Mouse (Mus musculus): Measurements from ENCODE around the gene Chm. TPM values are rescaled to one million over a fixed set of nuclear protein-coding genes. Genes with fewer than 3 reads are reported as not detected.
"Not testable (repeated sequence)": the region's sequence is repeated elsewhere in the genome, so short reads cannot be mapped to it uniquely, and the experiment has no call there.

Gene Chm
- polyA plus RNA-seq (2012; rRNA removed): 0.25 and 0.67 TPM in 2 replicates

DNA sequence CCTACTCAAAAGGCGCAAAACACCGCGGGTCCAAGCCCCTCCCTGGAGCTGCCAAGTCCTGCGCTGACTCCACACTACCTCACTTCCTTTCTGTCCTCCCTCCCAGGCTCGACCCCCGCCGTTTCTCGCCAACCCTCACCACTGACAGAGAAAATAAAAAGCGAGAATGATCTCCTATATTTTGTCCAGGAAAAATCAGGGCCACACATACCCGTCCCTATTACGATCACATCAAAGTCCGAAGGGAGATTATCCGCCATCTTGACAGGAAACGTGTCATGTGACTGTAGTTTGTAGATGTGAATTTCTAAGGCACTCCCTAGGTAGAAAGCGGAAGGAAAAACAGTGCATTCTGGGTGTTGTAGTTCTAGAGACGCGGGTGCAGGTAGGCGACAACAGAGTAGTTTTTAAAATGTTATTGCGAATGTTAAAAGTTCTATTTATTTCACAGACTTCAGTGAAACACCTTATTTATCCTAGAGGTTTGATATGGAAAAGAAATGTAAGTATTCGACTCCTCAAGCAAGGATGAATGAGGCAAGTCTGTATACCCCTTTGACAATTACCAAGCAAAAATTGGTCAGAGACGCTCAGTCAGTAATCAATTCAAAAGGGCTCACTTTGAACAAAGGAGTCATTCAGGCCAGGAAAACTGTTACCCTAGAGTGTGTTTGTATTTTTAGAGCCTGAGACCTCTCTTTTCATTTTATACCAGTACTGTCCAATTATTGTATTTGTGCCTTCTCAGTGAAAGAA is at the start of gene Chm:
Chm (minus strand) TSS at position 288 of the 756 bp plus-strand sequence.
- TF ChIP-seq CTCF (IDR thresholded peaks at IDR 0.05; ENCODE audit: control insufficient read depth, insufficient read depth, insufficient replicate concordance, low read depth, low read length): no peak
- no peak for TF ChIP-seq POLR2A (IDR thresholded peaks at IDR 0.05; ENCODE audit: control insufficient read depth, low read depth, low read length)
- Histone ChIP-seq H3K27me3 (ENCODE audit: control insufficient read depth, insufficient read depth, low read length) (no peaks in the 10 kb centered on the region), H3K27ac (ENCODE audit: control insufficient read depth, insufficient read depth, low read depth, low read length) (peak within 1 kb of the TSS; percentile 71), H3K4me1 (ENCODE audit: control insufficient read depth, insufficient read depth, low read length) (no peaks in the 10 kb centered on the region), H3K36me3 (ENCODE audit: control insufficient read depth, insufficient read depth, low read length) (no peaks in the 10 kb centered on the region), H3K4me3 (ENCODE audit: control insufficient read depth, low read depth, low read length) (peak within 1 kb of the TSS; percentile 91)

DNA sequence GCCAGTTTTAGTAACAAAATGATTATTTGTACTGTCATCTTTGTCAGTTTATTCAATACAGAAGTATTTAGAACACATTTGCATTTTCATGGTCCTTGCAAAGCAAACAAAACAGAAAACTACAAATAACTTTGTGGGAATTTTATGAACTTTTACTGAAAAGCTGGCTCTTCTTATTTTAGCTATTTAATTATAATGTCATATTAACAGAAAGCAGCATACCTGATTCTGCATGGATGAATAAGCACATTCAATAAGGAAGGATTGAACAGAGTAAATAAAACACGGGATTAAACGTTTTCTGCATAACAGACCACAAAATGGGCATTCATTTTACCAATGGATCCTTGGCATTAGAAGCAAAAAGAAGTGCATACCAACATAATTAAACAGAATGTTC is 8.6 kb upstream of the Chm start:
- no peaks in the 10 kb centered on the region for H3K4me1 ChIP-seq (ENCODE audit: control insufficient read depth, insufficient read depth, low read length)
- no peaks in the 10 kb centered on the region for H3K27me3 ChIP-seq (ENCODE audit: control insufficient read depth, insufficient read depth, low read length)
- no peak for TF ChIP-seq CTCF (IDR thresholded peaks at IDR 0.05; ENCODE audit: control insufficient read depth, insufficient read depth, insufficient replicate concordance, low read depth, low read length)
- H3K27ac ChIP-seq (ENCODE audit: control insufficient read depth, insufficient read depth, low read depth, low read length): no peak overlapping the region
- no peak overlapping the region for H3K4me3 ChIP-seq (ENCODE audit: control insufficient read depth, low read depth, low read length)
- H3K36me3 ChIP-seq (ENCODE audit: control insufficient read depth, insufficient read depth, low read length): no peaks in the 10 kb centered on the region

DNA sequence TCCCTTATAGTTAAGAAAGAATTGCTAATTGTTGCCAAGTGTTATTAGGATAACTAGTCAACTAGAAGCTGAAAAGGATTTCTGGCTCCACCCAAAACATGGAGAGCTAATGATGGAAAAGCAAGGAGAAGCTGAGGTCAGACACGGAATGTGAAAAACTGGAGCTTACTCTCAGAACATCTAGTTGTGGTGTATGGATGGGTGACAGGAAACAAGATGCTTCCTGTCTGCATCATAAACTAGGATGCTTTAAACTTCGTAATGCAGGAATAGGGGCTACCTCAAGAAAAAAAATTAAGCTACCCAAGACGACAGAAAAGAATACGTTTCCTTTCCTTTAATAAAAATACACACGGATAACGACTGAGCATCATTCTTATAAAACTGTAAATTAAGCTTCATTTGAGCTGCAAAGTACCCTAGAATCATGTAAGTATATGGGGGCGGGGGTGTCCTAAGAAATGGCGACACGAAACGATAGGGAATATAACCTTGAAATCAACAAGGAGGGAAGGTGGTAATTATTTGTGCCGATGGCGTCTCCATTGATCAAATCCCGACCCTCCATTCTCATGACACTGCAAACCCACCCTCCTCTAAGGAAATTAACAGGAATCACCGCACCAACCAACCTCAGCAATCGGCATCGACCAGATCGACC is 618 bp downstream of the Chm start:
- TF ChIP-seq POLR2A (IDR thresholded peaks at IDR 0.05; ENCODE audit: control insufficient read depth, low read depth, low read length): no peak
- no peak for TF ChIP-seq CTCF (IDR thresholded peaks at IDR 0.05; ENCODE audit: control insufficient read depth, insufficient read depth, insufficient replicate concordance, low read depth, low read length)
- Histone ChIP-seq H3K36me3 (ENCODE audit: control insufficient read depth, insufficient read depth, low read length) (no peaks in the 10 kb centered on the region), H3K4me1 (ENCODE audit: control insufficient read depth, insufficient read depth, low read length) (no peaks in the 10 kb centered on the region), H3K27me3 (ENCODE audit: control insufficient read depth, insufficient read depth, low read length) (no peaks in the 10 kb centered on the region), H3K4me3 (ENCODE audit: control insufficient read depth, low read depth, low read length) (peak overlapping the region; percentile 91), H3K27ac (ENCODE audit: control insufficient read depth, insufficient read depth, low read depth, low read length) (peak overlapping the region; percentile 71)

DNA sequence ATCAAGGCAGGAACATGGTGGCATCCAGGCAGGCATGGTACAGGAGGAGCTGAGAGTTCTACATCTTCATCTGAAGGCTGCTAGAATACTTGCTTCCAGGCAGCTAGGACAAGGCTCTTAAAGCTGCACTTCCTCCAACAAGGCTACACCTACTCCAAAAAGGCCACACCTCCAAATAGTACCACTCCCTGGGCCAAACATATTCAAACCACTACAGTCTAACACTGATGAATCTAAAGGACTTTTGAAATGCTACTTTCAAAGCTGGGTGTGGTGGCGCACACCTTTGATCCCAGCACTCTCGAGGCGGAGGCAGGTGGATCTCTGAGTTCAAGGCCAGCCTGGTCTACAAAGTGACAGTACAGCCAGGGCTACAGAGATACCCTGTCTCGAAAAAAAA is 4.5 kb downstream of the Chm start:
- H3K4me3 ChIP-seq (ENCODE audit: control insufficient read depth, low read depth, low read length); H3K27ac ChIP-seq (ENCODE audit: control insufficient read depth, insufficient read depth, low read depth, low read length); H3K4me1 ChIP-seq (ENCODE audit: control insufficient read depth, insufficient read depth, low read length); H3K36me3 ChIP-seq (ENCODE audit: control insufficient read depth, insufficient read depth, low read length); H3K27me3 ChIP-seq (ENCODE audit: control insufficient read depth, insufficient read depth, low read length): not testable (repeated sequence)

DNA sequence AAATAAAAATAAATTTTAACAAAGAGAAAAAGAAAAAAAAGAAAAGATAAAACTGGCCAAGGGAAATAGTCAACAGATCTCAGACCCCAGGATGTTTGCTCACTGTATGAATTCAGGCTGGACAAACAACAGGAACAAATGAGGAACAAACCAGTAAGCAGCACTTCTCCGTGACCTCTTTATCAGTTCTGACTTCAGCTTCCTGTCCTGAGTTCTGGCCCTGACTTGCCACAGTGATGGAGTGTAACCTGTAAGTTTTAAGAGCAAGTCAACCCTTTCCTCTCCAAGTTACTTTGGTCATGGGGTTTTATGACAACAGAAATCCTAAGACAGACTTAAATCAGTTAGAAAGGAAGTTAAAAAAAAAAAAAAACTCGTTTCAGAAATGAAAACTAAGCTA is 12.6 kb downstream of the Chm start:
- Histone ChIP-seq H3K4me3 (ENCODE audit: control insufficient read depth, low read depth, low read length) (no peak overlapping the region), H3K27ac (ENCODE audit: control insufficient read depth, insufficient read depth, low read depth, low read length) (no peak overlapping the region), H3K4me1 (ENCODE audit: control insufficient read depth, insufficient read depth, low read length) (no peaks in the 10 kb centered on the region), H3K36me3 (ENCODE audit: control insufficient read depth, insufficient read depth, low read length) (no peaks in the 10 kb centered on the region), H3K27me3 (ENCODE audit: control insufficient read depth, insufficient read depth, low read length) (no peaks in the 10 kb centered on the region)
- no peak for TF ChIP-seq POLR2A (IDR thresholded peaks at IDR 0.05; ENCODE audit: control insufficient read depth, low read depth, low read length)
- no peak for TF ChIP-seq CTCF (IDR thresholded peaks at IDR 0.05; ENCODE audit: control insufficient read depth, insufficient read depth, insufficient replicate concordance, low read depth, low read length)

DNA sequence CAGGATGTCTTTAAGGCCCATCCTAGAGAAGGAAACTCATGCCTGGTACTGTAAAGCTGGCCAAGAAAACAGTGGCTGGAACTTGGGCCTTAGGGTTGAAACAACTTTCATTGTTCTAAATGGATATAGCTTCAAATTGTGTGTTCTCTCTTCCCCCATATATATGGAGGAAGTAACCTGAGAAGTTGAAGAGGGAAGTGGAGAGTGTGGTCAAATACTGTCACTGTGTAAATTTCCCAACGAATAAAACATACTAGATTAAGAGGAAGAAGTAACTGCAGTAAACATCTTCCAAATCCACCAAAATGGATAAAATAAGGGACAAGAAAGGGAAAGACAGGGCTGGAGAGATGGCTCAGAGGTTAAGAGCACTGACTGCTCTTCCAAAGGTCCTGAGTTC is 13.0 kb downstream of the Chm start:
- Histone ChIP-seq H3K4me3 (ENCODE audit: control insufficient read depth, low read depth, low read length) (no peak overlapping the region), H3K27ac (ENCODE audit: control insufficient read depth, insufficient read depth, low read depth, low read length) (no peak overlapping the region), H3K4me1 (ENCODE audit: control insufficient read depth, insufficient read depth, low read length) (no peaks in the 10 kb centered on the region), H3K36me3 (ENCODE audit: control insufficient read depth, insufficient read depth, low read length) (no peaks in the 10 kb centered on the region), H3K27me3 (ENCODE audit: control insufficient read depth, insufficient read depth, low read length) (no peaks in the 10 kb centered on the region)
- no peak for TF ChIP-seq POLR2A (IDR thresholded peaks at IDR 0.05; ENCODE audit: control insufficient read depth, low read depth, low read length)
- TF ChIP-seq CTCF (IDR thresholded peaks at IDR 0.05; ENCODE audit: control insufficient read depth, insufficient read depth, insufficient replicate concordance, low read depth, low read length): no peak

DNA sequence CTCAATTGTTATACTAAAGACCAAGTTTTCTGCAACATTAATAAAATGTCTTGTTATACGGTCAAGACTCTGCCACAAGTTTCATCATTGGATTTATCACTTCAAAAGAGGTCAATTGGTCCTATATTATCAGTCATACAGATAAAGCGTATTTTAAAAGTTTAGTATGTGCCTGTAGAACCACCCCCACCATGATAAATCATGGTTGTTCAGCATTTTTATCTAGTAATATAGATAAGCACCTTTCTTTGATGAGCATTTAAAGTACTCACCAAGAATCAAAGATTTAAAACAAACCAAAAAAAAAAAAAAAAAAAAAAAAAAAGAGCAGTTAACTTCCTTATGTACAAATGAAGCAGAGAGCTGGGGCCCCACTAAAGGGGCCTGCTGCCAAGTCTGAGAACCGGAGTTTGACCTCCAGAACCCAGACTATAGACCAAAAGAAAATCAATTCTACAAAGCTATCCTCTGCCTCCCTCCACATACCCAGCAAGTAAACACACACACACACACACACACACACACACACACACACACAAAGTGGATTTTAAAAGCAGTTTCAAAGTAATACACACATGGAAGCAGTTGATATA is 25.0 kb downstream of the Chm start:
- H3K4me1 ChIP-seq (ENCODE audit: control insufficient read depth, insufficient read depth, low read length): no peaks in the 10 kb centered on the region
- TF ChIP-seq CTCF (IDR thresholded peaks at IDR 0.05; ENCODE audit: control insufficient read depth, insufficient read depth, insufficient replicate concordance, low read depth, low read length) (no peak), POLR2A (IDR thresholded peaks at IDR 0.05; ENCODE audit: control insufficient read depth, low read depth, low read length) (no peak)
- H3K27me3 ChIP-seq (ENCODE audit: control insufficient read depth, insufficient read depth, low read length): no peaks in the 10 kb centered on the region
- no peak overlapping the region for H3K27ac ChIP-seq (ENCODE audit: control insufficient read depth, insufficient read depth, low read depth, low read length)
- H3K4me3 ChIP-seq (ENCODE audit: control insufficient read depth, low read depth, low read length): no peak overlapping the region
- no peaks in the 10 kb centered on the region for H3K36me3 ChIP-seq (ENCODE audit: control insufficient read depth, insufficient read depth, low read length)

Measured in testis, adult 2 months (tissue).